Mouse (Mus musculus) cerebellum, adult 18-20 months (tissue): ENCODE measurements around the gene Sbno2.
A peak's percentile ranks its signal among the peaks of the same experiment; 100 is the strongest.

ENCODE experiments used
- DNase-seq, 2 experiments: peaks; one replicate each; pipeline ENCODE4 v3.0.0; 2021

The Sbno2 gene

DNA sequence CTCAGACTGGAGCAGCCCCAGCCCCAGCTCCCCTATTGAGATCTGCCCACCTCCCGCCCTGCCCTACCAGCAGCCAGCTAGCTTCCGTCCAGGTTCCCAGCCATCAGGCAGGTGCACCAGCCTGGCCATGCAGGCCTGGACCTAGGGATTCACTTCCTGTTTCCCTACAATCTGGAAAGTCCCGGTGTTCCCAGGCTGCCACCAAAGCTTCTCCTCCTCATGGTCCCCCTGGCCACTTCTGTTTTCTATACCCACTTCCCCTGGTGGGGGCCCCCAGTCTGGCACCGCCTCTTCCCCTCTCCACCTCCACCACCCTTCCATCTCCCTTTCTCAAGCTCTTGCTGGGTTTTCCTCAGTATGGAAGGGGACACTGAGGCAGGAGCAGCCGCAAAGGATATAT, at the start of gene Sbno2:
TSS of gene Sbno2 (minus strand) at position 112 of the 400 bp plus-strand sequence.
- no peak for DNase-seq

GRCm38 (mm10) chr10:80154384-80154783, 49.0 kb upstream of the Sbno2 start:
- no peak for DNase-seq

- DNase-seq, result no peak
Observed at GRCm38 (mm10) chr10:80153713-80154112, 48.3 kb upstream of the Sbno2 start.

- peak in 1 of 2 experiments; percentile 47 for DNase-seq
Observed at GRCm38 (mm10) chr10:80152873-80153260, 47.5 kb upstream of the Sbno2 start.

GRCm38 (mm10) chr10:80152071-80152872, 46.9 kb upstream of the Sbno2 start:
- DNase-seq, result peak in 1 of 2 experiments; percentile 43

DNA sequence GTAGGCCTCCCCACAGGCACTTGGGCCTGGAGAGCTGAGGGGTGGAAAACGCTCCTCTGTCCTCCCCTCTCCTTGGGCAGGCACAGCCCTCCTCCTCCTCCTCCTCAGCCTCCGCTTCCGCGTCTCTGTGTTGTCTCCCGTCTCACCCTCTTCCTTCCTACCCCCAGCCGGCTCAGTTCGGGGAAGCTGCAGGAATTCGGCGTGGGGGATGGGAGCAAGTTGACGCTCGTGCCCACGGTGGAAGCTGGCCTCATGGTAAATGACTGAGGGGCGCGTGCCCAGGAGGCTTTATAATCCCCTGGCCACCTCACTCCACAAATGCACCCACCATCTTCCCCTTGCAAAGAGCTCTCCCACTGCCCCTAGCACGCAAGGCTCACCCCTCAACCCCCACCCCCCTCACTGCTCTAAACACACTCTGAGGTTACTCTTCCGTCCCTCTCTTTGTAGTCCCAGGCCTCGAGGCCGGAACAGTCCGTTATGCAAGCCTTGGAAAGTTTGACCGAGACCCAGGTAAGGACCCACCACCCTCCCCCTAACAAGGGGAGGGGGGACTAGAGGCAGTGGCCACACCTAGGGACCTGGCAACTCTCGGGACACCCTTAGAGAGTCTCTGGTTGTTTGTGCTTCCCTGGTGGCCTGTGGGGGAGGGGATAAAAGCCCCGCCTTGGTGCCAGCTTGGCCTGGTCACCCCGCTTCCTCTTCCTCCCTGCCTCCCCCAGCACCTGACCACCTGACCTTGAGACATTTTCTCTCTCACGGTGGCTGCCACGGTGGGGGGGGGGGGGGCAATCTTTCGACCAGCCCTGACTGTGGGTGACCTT, 46.1 kb upstream of the Sbno2 start:
- peak; percentile 64 for DNase-seq

- DNase-seq, result peak; percentile 63 to 75
Observed at GRCm38 (mm10) chr10:80150226-80151210, 45.1 kb upstream of the Sbno2 start.

DNA sequence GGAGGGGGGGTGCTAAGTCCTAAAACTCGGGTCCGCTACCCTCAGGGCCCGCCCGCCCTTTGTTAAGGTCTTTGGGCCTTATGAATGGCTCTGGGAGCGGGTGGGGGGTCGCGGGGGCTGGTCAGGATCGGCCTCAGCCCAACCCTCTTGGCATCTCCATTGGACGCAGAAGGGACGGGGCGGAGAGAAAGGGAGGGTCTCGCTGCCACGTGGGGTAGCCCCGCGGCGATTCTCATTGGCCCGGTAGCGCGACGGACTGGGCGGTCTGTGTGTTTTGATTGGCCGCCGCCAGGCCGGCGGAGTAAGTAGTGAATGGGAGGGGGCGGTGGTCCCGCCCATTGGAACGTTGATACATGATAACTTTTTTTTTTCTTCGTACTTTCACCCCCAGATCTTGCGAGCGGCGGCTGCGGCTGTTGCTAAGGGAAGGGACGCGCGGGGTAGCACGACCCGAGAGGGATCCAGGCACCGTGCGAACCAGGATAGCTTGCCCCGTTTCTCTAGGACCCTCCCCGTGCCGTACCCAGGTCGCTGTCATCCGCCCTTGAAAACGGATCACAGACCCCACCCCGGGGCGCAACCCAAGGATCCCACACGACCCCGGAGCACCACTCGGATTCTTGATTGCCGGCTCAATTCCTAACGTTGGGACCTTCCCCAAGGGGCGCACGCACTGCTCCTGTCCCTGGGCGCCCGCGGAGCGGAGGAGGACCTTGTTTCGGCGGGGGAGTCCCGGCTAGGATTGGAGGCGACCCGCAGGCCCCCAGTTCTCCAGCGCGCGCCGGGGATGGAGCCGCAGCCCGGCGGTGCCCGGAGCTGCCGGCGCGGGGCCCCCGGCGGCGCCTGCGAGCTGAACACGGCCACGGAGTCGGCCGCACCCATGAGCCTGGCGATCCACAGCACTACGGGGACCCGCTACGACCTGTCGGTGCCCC, 44.2 kb upstream of the Sbno2 start:
- peak; percentile 95 to 98 for DNase-seq

DNA sequence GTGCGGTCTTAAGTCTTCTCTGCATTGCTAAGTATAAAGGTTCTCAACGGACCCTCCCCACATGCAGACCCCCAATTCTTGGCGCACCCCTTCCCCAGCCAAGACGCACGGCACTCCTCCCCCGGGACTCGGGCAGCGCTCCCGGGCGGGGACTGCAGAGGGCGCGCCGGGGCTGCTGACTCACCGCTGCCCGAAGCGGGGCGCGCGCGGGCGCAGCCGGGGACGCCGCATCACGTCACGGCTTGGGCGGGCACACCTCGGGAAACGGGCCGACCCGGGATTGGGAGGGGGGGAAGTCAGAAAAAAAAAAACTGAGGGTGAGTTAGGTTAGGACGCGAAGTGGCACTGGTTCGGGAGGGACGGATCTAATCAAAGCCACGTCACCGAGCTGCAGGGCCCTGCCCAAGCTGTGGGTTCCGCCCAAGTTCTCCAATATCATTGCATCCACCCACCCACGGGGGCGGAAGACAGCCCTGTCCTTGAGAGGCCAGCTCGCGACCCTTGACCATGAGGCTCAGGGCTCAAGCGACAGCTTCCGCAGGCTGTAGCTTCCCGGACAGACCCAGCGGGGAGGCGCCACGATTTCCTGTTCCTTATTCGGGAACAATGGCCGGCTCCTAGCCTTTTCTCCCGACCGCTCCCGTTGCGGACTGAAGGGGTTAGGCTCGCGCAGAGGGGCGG, 43.4 kb upstream of the Sbno2 start:
- DNase-seq, result peak; percentile 94 to 98

DNA sequence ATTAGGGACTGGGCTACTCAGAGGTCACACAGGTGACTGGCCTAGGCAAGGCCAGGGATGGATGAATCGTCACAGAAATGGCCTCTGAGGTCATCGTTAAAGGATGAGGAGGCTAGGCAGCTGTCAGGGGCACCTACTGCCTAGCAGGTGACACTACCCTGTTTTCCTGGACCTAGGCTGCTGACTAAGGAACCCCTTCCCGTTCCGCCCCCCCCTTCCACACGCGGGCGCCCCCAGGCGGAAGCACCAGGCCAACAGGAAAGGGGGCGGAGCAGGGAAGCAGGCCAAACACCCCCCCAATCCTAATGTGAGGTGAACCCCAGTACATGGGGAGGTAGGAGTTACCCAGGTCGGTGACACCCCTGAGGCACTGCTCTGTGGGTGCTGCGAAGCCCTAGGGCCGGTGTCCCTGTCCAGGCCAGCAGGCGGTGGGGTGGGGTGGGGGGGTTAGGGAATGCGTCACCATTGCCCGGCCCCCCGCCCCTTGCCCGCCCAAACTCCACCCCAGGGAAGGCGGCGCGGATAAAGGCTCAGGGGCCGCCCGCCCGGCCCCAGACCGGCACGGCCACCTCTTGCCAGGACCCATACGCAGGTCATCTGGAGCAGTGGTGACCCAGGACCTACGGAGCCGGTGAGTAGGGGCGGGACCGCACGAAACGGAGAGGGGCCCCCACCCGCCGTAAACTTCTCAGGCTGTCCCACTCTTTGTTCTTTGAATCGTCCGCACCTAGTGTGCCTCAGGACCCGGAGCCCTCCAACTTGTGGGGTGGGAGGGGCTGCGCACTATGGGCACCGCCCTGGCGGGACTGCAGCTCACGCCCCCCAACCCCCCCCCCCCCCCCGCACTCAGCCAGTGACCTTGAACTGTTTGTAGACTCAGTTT, 42.6 kb upstream of the Sbno2 start, which contains the start of gene Midn:
TSS of gene Midn (plus strand) at position 554 of the 883 bp plus-strand sequence.
- DNase-seq, result peak; percentile 64 to 74

DNA sequence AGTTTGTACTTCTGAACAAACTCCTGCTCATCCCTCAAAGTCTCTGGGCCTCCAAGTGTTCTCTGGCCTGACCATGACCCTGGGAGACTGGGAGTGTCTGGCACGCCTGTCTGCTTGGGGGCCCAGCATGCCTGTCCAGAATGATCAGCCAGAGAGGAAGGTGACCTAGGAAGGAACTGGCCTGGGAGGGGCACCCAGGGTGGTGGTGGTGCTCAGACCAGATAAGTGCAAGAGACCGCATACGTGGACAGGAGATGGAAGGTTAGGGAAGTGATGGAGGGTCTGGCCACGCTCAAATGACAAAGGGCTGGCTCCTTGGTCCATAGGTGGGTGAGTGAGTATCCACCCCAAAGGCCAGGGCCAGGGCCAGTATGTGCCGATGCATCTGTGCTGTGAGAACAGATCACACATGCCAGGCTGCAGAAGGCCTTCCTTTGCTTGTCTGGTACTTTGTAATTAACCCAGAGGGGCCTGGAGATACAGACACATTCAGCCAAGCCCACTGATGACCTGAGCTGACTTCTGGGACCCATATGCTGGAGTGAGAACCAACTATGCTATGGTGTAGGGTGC, 41.9 kb upstream of the Sbno2 start:
- peak in 1 of 2 experiments; percentile 40 for DNase-seq

- DNase-seq, result peak in 1 of 2 experiments; percentile 42
Observed at GRCm38 (mm10) chr10:80146568-80147011, 41.2 kb upstream of the Sbno2 start.

DNA sequence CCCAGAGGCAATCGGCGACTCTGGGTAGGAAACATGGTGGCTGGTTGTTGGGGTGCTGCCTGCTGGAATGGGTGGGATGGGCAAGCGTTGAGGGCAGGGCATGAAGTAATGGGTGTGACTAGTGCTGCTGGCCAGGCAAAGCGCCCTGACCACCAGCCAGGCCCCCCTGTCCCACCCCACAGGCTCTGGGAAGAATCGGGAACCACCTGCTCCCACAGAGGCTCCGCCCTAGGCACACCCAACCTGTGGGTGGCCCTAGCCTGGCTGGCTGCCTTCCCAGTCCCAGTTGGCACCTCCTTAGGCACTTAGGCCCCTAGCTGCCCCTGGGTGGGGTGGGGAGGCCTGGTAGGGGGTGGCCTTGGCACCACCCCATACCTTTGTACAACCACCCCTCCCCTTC, 40.5 kb upstream of the Sbno2 start:
- DNase-seq, result peak; percentile 57 to 58

GRCm38 (mm10) chr10:80144864-80145838, 39.8 kb upstream of the Sbno2 start:
- DNase-seq, result peak; percentile 81 to 87

- DNase-seq, result no peak
Observed at GRCm38 (mm10) chr10:80144159-80144558, 38.8 kb upstream of the Sbno2 start.

DNA sequence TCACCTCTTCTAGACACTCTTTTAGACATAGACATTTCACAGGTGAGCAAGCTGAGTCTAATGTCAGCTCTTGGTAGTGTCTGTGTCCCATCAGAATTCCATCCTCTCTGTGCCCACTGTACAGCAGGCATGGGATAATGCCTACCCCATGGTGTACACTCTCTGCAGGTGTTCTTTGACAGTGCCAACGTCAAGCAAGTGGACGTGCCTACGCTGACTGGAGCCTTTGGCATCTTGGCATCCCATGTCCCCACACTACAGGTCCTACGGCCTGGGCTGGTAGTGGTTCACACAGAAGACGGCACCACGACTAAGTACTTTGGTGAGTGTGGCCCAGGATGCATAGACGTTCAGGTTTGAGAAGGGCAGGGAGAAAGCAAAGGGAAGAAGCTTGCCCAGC, 38.3 kb upstream of the Sbno2 start:
- no peak for DNase-seq

DNA sequence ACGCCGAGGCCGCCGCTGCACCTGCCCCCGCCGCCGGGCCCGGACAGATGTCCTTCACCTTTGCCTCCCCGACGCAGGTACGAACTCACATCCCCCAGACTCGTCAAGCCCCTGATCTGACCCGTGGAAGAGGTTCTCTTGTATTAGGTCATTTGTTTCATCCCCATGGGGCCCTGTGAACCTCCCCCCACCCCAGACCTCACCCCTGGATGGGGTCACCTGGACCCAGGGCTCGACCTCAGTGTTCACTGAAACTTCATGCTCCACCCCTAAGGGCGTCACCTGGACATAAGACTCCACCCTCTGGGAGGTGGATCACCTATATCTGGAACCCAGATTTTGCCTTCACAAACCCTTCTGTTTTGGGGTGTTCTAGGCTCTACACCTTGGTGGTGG, 37.2 kb upstream of the Sbno2 start:
- DNase-seq, result peak in 1 of 2 experiments; percentile 61
